Mouse (Mus musculus) forelimb bud, embryonic 11.5 days (tissue): ENCODE measurements around the gene Rrp12.
"Not testable (repeated sequence)": the region's sequence is repeated elsewhere in the genome, so short reads cannot be mapped to it uniquely, and the experiment has no call there.

Source experiments
- DNase-seq: peaks from one replicate; pipeline ENCODE4 v3.0.0-alpha.2; 2012; ENCODE audit warnings: low read depth, low spot score

The Rrp12 gene

GRCm38 (mm10) chr19:41906311-41907078 is 10.5 kb upstream of the Rrp12 start:
- no peak for DNase-seq

DNA sequence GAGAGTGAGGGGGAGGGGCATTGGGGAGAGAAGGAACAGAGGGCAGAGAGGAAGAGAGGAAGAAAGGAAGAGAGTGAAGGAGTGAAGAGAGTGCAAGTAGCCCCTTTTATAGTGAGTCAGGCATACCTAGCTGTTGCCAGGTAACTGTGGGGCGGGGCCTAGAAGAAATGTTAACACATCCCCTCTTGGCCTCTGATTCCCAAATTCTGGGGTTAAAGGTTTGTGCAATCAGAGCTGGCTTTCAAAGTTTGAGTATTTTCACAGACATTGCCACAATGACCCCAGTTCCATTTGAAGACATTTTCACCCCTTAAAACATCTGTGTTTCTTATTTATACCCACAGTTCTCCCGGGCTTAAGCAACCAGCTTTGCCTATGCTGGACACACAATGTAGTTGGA is 9.3 kb upstream of the Rrp12 start:
- no peak for DNase-seq

DNA sequence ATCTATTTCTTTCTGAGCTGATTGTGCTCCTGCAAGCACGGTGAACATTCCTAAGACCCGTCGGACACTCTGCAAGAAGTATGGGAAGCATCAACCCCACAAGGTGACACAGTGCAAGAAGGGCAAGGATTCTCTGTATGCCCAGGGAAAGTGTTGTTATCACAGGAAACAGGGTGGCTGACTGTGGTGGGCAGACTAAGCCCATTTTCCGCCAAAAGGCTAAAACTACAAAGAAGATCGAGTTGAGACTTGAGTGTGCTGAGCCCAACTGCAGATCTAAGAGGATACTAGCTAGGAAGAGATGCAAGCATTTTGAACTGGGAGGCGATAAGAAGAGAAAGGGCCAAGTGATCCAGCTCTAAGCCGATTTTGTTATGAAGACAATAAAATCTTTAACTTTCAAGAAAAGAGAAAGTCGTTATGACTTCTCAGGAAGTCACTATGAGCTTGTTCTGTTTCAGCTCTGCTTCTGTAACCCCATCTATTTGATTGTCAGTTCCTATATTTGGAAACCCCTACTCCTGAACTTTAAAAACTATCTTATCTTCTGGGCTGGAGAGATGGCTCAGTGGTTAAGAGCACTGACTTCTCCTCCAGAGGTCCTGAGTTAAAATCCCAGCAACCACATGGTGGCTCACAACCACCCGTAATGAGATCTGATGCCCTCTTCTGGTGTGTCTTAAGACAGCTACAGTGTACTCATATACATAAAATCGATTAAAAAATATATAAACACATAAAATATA is 7.0 kb upstream of the Rrp12 start:
- no peak for DNase-seq

DNA sequence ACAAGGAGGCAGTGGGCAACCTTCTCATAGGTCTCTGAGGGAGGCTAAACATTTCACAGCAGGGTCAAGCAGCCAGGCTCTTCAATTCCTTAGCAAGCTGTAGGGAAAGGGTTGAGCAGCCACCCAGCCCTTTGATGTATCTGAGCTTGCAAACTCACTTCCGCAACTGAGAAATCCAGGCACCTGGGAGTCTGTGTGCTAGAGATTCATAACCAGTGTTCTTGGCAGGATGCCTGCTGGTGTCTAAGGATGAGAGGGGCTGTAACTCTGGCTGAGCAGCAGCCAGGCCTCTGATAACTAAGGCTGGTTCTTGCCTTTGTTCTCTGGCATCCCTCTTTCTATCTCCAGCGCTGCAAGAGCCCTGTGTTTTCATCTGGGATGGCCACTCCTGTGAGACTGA is 5.7 kb upstream of the Rrp12 start:
- no peak for DNase-seq

DNA sequence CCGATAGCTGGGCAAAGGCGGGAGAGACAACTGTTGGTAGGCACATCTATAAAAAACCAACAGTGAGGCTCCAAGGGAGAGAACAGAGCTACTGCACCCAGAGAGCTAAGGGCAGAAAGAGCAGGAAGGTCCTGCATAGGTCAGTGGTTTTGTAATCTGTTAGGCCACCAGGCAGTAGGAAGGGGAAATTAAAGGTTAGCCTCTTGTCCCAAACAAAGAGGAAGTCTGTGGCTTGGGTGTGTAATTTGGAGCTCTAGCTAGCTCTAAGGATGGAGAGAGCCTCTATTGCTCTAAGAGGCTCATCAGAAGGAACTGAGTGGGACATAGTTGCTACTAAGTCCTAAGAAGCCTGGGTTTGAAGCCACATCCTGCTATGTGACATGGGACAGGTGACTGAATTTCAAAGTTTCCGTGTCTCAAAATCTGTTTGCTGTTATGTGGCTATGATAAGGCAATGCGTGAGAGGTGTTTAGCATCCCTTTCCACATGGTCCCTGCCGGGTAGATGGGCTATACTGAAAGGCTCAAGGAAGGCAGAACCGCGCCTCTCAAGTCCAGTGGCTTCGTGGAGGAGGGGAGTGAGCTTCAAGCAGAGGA is 4.6 kb upstream of the Rrp12 start:
- no peak for DNase-seq

DNA sequence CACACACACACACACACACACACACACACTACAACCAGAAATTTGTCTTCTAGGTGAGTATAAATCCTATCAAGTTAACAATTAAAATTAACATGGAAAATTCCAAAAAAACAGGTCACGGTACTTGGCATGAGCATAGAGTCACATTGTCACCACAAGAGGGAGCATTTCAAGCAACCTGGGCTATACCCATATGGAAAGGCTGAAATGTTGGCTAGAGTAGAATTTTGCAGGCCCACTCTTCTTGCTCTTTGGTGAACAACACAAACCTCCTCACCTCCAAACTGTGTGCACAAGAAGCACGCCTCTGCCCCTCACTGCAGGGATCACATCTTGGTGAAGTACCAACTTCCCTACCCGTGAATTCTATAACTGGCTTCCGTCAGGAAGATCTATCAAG is 2.9 kb upstream of the Rrp12 start:
- peak; percentile 57 for DNase-seq

DNA sequence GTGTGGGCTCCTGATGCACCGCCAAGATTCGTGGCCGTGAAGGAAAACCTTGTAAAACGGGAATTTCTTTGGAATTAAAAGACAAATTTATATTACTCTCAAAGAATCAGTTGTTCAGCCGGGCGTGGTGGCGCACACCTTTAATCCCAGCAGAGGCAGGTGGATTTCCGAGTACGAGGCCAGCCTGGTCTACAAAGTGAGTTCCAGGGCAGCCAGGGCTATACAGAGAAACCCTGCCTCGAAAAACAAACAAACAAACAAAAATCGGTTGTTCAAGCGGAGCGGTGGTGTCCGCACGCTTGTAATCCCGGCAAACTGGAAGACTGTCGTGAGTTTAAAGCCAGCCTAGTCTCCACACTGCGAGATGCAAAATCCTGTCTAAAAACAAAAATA is 342 bp upstream of the Rrp12 start:
- no peak for DNase-seq

DNA sequence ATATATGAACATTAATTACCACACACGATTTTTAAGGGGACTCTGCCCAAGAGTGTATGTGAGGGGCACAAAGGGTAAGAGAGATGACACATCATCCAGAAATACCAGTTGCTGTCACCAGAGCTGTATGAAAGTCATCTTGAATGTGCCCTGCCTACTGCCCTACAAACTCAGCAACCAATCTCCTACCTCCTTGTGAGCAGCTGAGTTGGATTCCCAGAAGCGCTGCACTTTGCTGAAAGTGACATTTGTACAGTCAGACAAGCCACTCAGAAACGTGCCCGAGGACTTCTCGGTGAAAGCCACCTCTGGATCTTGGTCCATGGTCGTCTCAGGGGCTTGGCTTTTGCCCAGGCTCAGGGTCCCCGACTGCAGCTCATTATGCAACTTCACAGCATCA is 1.0 kb downstream of the Rrp12 start:
- DNase-seq: no peak

DNA sequence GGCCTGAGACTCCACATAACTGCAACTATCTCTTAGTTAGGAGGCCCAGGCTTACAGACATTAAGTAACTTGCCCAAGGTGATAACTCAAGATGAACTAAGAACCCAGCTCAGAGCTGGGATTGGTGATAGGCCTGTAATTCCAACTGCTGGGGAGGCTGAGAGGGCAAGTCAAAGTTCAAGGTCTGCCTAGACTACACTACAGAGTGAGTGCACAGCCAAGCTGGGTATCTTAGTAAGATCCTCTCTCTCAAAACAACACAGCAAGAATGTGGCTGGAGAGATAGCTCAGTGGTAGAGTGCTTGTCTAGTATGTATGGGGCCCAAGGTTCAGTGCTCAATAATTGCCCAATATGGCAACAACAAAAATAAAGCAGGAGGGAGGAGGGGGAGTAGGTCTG is 7.8 kb downstream of the Rrp12 start:
- no peak for DNase-seq

DNA sequence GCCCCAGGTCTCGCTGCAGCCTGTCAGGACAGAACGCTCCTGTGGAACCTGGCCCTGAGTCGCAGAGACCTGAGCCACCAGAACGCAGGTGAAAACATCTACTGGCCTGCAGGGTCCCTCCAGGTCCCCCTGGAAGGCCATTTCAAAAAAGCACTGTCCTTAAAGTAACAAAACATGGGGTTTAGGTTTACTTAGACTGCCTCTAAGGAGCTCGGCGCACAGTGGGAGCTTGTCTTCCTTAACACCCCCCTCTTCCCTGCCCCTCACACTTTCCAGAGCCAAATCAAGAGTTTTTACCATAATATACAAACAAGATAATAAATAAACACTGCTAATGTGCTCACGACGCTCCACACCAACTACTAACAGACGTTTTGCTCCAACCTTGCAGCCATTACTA is 12.1 kb downstream of the Rrp12 start:
- no peak for DNase-seq

- no peak for DNase-seq
These were observed 14.1 kb downstream of the Rrp12 start for GRCm38 (mm10) chr19:41881842-41882241.

DNA sequence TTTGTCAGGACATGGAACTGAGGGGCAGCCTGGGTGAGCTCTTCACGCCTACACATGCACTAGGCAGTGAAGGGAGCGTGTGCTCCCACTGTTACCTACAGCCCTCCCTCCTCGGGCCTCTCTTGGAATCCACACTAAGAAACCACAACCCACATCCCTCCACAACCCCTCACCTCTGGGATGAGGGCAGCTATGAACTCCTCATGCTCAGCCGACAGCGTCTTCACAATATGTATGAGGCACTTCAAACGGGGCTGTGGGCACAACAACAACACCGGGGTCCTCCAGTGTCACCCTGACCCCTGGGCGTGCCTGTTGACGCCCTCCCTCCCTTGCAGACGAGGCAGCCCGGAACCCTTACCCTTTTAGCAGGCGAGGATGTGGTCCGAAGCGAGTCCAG is 21.6 kb downstream of the Rrp12 start:
- DNase-seq: no peak

DNA sequence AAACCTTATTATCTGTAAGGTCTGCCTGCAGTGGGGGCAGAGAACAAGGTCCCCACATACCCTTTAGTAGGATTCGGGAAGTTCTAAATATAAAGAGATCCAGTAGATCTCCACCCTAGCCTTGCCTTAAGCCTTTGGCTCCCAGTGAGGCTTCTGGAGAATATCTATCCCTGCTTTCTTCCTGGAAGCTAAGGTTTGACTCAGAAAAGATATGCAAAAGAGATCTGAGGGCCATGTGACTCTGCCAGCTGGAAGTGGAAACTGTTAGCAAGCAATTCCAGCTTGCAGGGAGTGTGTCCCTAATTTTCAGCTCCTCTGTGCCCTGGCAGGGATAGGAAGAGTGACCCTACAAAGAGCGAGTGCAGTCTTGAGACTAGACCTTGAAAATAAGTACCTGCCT is 23.7 kb downstream of the Rrp12 start:
- DNase-seq: no peak

GRCm38 (mm10) chr19:41869946-41870345 is 26.0 kb downstream of the Rrp12 start:
- DNase-seq: not testable (repeated sequence)

DNA sequence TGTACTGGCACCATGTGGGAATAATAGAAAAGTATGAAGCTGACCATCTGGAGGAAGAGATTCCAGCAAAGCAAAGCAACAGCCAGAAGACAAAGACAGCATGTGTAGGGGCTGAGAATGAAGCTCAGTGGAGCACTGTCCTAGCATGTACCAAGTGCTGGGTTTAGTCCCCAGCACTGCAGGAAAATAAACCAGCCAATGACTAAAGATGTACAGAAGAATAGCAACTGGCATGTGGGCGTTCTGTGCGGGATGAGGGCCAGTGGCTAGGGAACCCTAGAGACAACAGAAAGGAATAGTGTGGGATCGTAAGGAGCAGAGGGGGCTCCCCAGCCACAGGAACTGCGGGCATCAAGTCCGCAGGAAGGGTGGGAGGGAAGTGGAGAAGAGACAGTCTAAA is 26.7 kb downstream of the Rrp12 start:
- DNase-seq: no peak

GRCm38 (mm10) chr19:41866707-41867106 is 29.3 kb downstream of the Rrp12 start:
- no peak for DNase-seq

- DNase-seq: no peak
These were observed 38.1 kb downstream of the Rrp12 start for GRCm38 (mm10) chr19:41857816-41858310.

- no peak for DNase-seq
These were observed 38.7 kb downstream of the Rrp12 start for GRCm38 (mm10) chr19:41857086-41857762.

DNA sequence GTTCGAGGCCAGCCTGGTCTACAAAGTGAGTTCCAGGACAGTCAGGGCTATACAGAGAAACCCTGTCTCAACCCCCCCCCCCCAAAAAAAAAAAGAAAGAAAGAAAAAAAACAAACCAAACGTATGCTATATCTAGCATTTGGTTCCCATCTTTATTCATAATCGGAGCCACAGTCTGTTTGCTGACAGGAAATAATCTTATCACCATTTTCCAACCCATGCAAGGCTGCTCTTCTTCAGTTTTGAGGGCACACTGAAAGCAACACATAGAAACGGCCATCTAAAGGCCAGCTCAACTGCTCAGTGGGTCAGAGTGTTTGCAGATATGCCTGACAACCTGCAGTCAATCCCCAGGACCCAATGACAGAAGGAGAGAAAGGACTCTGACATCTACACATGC is 43.5 kb downstream of the Rrp12 start:
- DNase-seq: no peak

GRCm38 (mm10) chr19:41850719-41851543 is 45.0 kb downstream of the Rrp12 start:
- no peak for DNase-seq

- no peak for DNase-seq
These were observed 45.8 kb downstream of the Rrp12 start for GRCm38 (mm10) chr19:41850021-41850718.
